Mouse (Mus musculus) cerebellum, adult 18-20 months (tissue): ENCODE data around the gene Nsmce4a.
"Not testable (repeated sequence)": the region's sequence is repeated elsewhere in the genome, so short reads cannot be mapped to it uniquely, and the experiment has no call there.

ENCODE experiments used
- DNase-seq, 2 experiments: peaks; one replicate each; pipeline ENCODE4 v3.0.0; 2021

The Nsmce4a gene

GRCm38 (mm10) chr7:130572821-130573220 is at the start of gene Nsmce4a:
TSS of gene Nsmce4a (minus strand) at chr7:130573118.
- no peak for DNase-seq

DNA sequence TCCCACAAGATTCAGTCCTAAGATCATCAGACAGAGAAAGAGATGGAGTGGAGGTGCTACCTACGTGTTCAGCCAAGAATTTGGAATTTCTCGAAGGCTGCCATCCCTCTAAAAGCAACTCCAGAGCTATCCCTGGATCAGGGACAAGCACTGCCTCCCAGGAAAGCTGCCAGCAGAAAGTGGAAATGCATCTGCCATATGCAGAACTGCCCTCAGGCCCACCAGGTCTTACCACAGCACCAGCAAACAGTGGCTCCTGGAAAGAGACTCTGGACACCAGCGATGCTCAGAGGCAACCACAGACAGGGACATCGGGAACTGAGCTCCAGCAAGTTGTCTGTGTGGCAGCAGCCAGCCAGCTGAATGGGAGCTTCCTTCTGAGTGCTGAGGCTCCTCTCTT is 49.4 kb upstream of the Nsmce4a start:
- no peak for DNase-seq

GRCm38 (mm10) chr7:130621953-130622352 is 49.0 kb upstream of the Nsmce4a start:
- DNase-seq, result no peak

- no peak for DNase-seq
Measured at GRCm38 (mm10) chr7:130621068-130621467, 48.1 kb upstream of the Nsmce4a start.

DNA sequence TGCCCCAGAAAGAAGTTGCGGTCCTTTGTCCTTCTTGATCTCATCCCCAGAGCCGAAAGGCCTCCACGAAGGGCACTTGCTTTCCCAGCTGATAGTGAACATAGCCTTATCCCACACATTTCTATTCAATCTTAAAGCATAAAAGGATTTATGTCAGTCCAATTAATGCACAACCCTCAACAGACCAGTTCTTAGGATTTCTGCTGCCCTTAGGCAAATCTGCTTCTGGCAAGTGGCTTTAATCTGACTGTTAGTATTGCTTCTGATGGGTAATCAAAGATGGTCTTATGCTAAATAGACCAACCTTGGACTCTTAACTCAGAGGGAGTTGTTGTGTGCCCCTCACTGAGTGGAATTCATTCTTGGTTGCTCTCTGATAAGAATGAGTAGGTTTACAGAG is 44.7 kb upstream of the Nsmce4a start:
- no peak for DNase-seq

DNA sequence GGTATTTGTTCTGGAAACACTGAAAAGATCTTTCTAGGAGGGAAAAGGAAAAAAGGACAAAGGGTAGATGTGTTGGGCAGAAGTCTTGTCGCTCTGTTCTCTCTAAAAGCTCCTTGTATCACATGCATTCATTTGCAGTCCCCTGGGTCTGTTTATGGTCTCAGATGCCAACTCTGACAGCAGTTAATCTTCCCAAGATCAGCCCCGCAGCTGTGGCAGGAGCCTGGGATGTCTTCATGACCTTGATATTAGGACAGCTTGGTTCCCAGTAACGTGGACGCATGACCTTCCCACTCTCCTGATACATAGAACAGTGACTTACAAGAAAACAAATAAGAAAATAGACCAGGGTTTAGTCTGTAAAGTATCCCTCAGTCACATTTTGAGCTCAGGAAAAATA is 41.1 kb upstream of the Nsmce4a start:
- no peak for DNase-seq

DNA sequence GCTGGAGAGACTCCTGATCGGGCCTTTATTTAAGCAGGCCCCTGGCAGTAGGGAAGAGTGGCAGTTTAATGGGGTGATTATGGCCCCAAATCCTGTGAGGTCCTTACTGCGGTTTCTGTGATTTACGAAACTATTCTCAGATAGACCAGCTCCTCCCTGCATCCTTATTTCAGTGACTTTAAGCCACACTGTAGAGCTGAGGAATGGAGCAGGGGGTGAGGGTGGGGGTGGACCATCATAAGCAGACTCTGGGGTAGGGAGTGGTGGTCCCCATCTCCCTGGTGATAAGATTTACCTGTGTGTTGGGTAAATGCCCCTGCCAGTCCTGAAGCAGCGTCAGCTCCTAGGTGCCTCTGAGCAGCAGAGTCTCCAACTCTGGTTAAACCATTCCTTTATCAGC is 34.0 kb upstream of the Nsmce4a start:
- DNase-seq, result no peak

- DNase-seq, result no peak
Measured at GRCm38 (mm10) chr7:130605111-130605510, 32.2 kb upstream of the Nsmce4a start.

- no peak for DNase-seq
Measured at GRCm38 (mm10) chr7:130604390-130604789, 31.5 kb upstream of the Nsmce4a start.

DNA sequence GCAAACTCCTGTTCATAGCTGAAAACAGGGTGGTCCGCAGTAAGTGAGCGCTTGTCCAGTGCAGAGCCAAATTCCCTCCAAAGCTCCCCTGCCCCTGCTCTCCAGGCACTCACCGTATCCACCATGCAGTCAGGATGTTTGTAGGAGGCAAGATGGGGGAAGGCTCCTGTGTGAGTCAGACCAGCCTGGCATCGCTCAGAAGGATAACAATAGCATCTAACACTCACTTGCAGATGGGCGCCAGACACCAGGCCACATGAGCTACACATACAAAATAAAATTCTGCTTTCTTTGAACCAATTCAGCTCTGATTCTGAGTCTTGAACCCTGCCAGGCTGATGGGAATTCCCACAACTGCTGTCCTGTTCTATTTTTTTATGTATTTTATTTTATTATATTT is 30.6 kb upstream of the Nsmce4a start:
- DNase-seq, result no peak

GRCm38 (mm10) chr7:130602804-130603203 is 29.9 kb upstream of the Nsmce4a start:
- DNase-seq, result no peak

GRCm38 (mm10) chr7:130600546-130600945 is 27.6 kb upstream of the Nsmce4a start:
- no peak for DNase-seq

- no peak for DNase-seq
Measured at GRCm38 (mm10) chr7:130600074-130600473, 27.2 kb upstream of the Nsmce4a start.

DNA sequence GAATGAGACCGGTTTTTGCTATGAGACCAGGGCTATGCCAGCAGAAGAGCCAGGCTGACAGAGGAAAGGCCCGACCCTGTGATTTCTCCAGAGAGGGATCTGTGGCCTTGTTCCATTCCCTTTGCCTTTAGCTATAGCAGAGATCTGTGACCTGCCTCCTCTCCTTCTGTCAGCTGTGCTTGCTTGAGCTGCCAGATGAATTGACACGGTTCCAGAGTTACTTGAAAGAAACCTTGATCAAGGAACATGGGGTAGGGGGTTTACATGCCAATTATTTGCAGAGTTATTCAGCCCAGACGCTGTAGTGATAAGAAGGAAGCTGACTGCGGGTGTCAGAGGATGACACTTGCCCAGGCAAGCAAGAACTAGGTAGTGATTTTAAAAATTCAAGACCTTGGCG is 24.6 kb upstream of the Nsmce4a start:
- no peak for DNase-seq

GRCm38 (mm10) chr7:130596079-130596855 is 23.3 kb upstream of the Nsmce4a start:
- not testable (repeated sequence) for DNase-seq

DNA sequence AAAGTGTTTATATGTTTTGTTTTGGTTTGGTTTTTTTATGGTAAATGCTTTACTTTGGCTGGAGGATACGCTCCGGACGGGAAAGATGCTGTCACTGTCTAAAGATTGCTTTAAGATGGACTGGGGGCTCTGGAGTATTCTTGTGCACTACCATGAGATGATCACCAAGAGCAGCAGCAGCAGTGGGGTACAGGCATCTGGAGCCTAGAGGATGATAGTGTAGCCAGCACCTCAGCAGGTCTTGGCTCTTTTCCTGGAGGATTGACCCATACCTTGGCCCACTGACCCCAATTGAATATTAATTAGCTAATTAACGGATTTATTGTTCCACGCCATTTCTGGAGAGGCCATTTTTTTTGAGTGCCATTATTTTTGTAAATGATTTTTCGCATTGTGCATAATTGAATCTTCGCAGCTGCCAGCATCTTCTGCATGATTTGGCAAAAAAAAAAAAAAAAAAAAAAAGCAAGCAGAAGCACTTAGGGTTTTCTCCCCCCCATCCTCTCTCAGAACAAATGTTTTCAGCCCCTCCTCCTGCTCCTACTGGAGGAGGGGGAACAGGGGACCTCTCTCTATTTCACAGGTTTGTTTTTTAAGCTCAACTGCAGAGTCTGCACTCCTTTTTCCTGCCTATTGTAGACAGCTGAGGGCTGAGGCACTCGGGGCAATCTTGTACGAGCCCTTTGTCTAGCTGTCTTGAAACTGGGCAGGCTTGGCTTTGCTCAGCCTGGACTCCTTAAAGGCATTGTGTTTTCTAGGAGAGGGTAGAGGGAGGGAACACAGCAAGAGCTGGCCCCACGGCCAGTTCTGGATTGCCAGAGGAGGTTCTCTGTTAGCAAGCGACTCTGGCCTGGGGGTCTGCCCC is 20.7 kb upstream of the Nsmce4a start:
- not testable (repeated sequence) for DNase-seq

DNA sequence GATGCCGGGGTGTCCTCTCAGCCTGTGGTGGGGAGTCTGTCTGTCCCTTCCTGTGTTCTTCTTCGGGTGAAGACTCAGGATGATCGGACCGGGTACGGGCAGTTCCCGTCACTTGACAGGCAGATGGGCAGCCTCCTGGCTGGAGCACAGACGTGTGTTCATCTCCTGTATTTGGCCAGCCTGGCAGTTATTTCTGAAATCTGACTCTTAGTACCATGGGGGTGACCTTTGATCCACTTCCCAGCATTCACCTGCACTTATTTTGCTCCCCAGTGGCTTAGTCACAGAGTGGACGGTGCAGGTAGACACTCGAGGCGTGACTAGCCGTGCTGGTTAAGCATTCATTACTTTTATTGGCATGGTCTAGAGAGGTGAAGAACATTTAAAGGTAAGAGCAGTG is 20.1 kb upstream of the Nsmce4a start:
- DNase-seq, result not testable (repeated sequence)

GRCm38 (mm10) chr7:130590845-130591437 is 18.0 kb upstream of the Nsmce4a start:
- DNase-seq, result no peak

DNA sequence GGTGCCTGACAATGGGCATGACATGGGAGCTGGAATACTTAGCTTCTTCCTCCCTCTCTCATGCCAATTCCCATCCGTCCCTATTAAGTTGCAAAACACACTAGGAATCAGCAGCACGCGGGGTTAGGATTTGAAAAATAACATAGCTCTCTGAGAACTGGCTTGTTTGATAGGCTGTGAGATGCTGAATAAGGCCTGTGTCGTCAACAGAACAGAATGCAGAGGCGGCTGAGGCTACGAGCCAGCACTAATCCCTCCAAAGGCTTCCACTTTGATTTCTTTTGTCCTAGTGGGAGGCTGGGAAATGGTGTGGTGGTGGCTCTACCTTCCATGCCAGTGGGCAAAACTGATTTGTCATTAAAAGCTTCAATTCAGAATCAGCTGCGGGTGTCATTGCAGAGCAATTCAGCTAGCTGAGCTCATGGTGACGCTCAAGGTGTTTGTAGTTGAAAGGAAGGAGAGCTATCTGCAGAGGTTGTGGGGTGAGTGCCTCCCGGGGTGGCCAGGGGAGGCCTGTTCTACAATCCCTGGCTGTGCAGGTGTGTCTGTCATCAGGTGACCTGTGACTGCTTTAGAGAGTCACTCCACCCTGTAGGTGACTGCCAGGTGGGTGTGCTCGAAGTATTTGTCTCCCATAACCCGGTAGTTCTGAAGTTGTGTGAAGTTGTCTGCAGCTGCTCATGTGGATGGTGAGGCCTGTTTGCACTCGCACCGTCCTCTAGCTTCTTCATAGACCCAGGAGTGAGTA is 17.3 kb upstream of the Nsmce4a start:
- DNase-seq, result no peak

GRCm38 (mm10) chr7:130586521-130587072 is 13.7 kb upstream of the Nsmce4a start:
- no peak for DNase-seq

GRCm38 (mm10) chr7:130578607-130579006 is 5.7 kb upstream of the Nsmce4a start:
- no peak for DNase-seq

GRCm38 (mm10) chr7:130578066-130578465 is 5.1 kb upstream of the Nsmce4a start:
- no peak for DNase-seq
